Mouse (Mus musculus) lung, adult 10 weeks (tissue): ENCODE measurements around the gene Lrguk. TPM values are rescaled to one million over a fixed set of nuclear protein-coding genes. Genes with fewer than 3 reads are reported as not detected.

ENCODE experiments used
- polyA plus RNA-seq: library from polyadenylated mRNA; stranded (reverse); fragments of 350-450 nt; fragmentation: Illumina TruSeq; extraction: RNeasy Lipid Tissue Mini Kit (QIAGEN cat#74804); gene quantifications from one replicate; pipeline ENCODE4 v1.2.3, GENCODE M21; 2014; ENCODE audit warnings: low read depth, low replicate concordance; ENCODE audit not compliant: insufficient read depth

Lrguk gene
- 1.9 TPM for polyA plus RNA-seq

DNA sequence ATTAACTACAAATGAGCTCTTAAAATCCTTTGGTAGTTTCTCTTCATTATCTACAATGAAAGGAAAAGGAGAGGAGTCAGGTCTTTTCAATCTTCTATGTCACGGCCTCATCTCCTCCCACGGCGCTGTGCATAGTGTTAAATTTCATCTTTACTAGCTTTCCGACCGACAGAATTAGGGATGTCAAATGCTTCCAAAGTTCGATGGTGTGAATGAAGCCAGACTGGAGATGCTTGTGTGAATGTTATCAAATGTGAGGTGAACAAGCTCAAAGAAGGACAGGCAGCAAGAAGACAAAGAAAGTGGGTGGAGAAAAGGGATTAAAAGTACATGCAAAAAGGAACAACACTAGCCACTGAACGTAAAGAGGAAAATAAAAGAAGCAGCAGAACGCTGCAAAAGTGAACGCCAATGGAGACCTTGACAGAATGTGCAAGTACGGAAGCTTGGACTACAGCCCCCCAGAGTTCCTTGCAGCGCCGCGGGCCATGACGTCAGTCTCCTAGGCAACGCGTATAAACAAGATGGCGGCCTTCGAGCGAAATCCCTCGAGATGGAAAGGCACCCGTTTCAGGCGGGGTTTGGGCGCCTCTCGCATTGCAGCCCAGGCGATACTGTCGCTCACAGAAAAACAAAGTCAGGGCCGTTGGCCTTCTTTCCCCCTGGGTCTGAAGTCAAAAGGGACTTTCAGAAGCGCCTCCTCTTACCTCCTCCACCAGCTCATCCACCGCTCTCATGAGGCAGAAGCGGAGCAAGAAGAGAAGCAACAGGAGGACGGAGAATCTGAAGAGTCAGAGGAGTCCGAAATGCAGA is at the start of gene Lrguk:
Gene Lrguk (plus strand): TSS at position 516 of the 813 bp plus-strand sequence.

DNA sequence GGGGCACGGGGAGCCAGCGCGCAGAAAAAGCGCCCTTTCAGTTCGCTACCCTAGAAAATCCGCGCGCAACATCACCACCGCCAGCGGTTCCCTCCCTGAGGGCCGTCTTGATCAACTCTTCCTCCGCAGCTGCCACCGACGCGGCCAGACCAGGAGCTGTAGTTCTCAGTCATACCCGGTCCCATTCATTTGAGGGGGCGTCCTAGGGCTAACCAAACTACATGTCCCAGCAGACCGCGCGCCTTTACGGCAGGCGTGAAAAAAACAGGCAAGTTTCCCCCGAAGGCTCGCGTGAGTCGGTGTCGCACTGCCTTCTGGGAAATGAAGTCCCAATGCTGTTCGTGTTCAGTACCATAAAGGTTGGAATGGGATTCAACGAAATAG is 147.6 kb downstream of the Lrguk start, which contains the start of gene Slc35b4:
Gene Slc35b4 (minus strand): TSS at position 248 of the 384 bp plus-strand sequence.

Other genes starting within 250 kb of the Lrguk start
- gene Slc35b4, start 147.7 kb downstream of the Lrguk start, polyA plus RNA-seq, result 9.0 TPM